Mouse (Mus musculus): ENCODE data around the gene Inha.

DNA sequence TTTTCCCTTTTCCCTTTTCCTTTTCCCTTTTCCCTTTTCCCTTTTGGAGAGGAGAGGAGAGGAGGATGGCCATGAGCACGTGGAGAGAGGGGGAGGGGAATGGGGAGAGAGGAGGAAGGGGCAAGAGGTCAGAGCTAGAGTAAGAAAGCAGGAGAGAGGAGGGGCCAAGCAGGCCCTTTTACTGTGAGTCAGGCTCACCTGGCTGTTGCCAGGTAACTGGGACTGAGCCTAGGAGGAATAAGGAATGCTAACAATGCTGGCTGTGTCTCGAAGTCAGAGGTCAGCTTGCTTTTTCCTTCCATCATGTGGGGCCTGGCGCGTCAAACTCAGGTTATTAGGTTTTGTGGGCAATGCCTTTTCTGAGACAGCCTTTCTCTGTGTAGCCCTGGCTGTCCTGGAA is 11.1 kb downstream of the Inha start:
- TF ChIP-seq GATA1 (IDR thresholded peaks at IDR 0.05; ENCODE audit: borderline replicate concordance, low read length) (no peak), FLI1 (IDR thresholded peaks at IDR 0.05; ENCODE audit: low read length) (no peak)

Measured in megakaryocyte, embryonic 14.5 days (primary cell).